Mouse (Mus musculus): ENCODE data around the gene Mmel1.

GRCm38 (mm10) chr4:154871757-154872251 lies 2.4 kb downstream of the Mmel1 start:
- no peak for TF ChIP-seq CTCF (IDR thresholded peaks at IDR 0.05; ENCODE audit: low read depth, low read length)
- no peak for TF ChIP-seq POLR2A (IDR thresholded peaks at IDR 0.05; ENCODE audit: borderline replicate concordance, low read depth, low read length)

All from bone marrow macrophage, adult 2 months (primary cell).